Mouse (Mus musculus) Patski (cell line): Measurements from ENCODE around the gene Uaca. TPM values are rescaled to one million over a fixed set of nuclear protein-coding genes. Genes with fewer than 3 reads are reported as not detected.
A peak's percentile ranks its signal among the peaks of the same experiment; 100 is the strongest.

Source experiments
- ATAC-seq: fragments of 100-300 bp; one replicate; pipeline ENCODE4 v1.8.0; 2021
- CTCF ChIA-PET: fragments of 350-600 bp; sonication (Branson Sonifier 250); formaldehyde crosslinking; loops from one replicate; lab custom pipeline; 2022; ENCODE audit warnings: inconsistent platforms; lab: Charles Lee
- POLR2A ChIA-PET: fragments of 350-600 bp; sonication (Branson Sonifier 250); formaldehyde crosslinking; loops from one replicate; lab custom pipeline; 2022; ENCODE audit warnings: antibody characterized with exemption, inconsistent platforms; lab: Charles Lee
- DNase-seq: peaks from one replicate; pipeline ENCODE4 v3.0.0-alpha.2; 2011; ENCODE audit warnings: low read depth, low spot score
- H3K27me3 ChIP-seq: fragments of 371-371 bp; one replicate; pipeline ENCODE4 v1.5.1; 2021
- CTCF ChIP-seq: fragments of 100-300 bp; IDR thresholded peaks from one replicate; pipeline ENCODE4 v1.5.1; 2021
- in situ Hi-C: fragments of 300-500 bp; cut with MboI; formaldehyde crosslinking; loops from 3 replicates; pipeline ENCODE4 v1.11.1; 2018; ENCODE audit warnings: low pct_unique_long_range_greater_than_20kb, mixed read lengths
- polyA plus RNA-seq: library from polyadenylated mRNA; unstranded; gene quantifications from one replicate; pipeline ENCODE4 v1.2.3, GENCODE M21; 2021

Uaca gene
- polyA plus RNA-seq, 1 experiment from 2014 or later = 16.3 TPM

DNA sequence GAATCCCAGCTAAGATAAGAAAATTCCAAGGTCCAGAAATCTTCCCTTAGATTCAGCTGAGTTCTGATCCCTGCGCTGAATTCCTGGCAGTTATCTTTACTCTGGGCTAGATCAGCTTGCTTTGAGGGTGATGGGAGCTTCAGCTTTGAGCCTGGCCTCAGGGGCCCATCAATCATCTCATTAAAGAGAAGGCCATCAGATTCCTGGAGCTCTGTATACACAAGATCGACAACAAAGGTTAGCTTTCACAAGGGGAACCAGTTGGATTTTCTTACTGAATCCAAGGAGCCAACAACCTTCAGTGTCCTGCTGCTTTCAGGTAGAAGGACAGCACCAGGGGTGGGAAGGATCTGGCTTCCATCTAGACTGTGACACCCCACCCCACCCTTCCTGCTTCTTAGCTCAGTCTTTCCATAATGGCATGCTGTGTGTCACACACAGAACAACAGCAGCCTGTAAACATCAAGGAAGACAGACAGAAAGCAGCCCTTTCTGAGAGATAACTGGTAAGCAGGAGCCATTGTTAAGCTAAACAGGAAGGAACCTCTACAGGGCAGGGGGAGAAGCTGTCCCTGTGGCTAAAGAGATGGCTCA lies 6.7 kb upstream of the Uaca start:
- no peak for DNase-seq

DNA sequence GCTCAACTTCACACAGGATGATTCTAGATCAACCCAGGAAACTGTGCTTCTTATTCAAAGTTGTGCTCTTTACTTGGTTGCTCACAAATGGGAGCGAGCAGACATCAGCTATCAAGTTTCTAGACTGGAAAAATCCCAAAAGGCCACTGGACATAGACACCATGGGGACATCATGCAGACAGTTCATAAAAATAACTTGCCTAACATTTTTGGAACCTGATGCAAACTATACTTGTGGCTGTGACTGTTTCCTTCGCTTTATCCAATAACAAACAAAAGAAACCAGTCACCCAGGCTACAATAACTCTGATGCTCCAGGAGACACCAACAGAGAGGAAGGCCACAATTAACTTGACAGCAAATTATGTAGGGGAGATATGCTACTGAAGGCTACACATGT lies 4.1 kb upstream of the Uaca start:
- no peak for ATAC-seq
- no peak for DNase-seq
- in situ Hi-C loops = no loop called here
- CTCF ChIA-PET = no interaction called here
- TF ChIP-seq CTCF = no peak
- POLR2A ChIA-PET = no interaction called here
- peaks cover 2% of the 10 kb centered on the region for H3K27me3 ChIP-seq

More for the DNA sequence above, 6.7 kb upstream of the Uaca start:
- ATAC-seq = no peak
- no peak for TF ChIP-seq CTCF
- POLR2A ChIA-PET = no interaction called here
- in situ Hi-C loops = no loop called here
- H3K27me3 ChIP-seq = peaks cover 3% of the 10 kb centered on the region
- CTCF ChIA-PET = interaction anchor here (1.0 kb wide), 1 partner anchor 85 kb away, joined by 3 read pairs; no protein-coding TSS in a partner anchor

DNA sequence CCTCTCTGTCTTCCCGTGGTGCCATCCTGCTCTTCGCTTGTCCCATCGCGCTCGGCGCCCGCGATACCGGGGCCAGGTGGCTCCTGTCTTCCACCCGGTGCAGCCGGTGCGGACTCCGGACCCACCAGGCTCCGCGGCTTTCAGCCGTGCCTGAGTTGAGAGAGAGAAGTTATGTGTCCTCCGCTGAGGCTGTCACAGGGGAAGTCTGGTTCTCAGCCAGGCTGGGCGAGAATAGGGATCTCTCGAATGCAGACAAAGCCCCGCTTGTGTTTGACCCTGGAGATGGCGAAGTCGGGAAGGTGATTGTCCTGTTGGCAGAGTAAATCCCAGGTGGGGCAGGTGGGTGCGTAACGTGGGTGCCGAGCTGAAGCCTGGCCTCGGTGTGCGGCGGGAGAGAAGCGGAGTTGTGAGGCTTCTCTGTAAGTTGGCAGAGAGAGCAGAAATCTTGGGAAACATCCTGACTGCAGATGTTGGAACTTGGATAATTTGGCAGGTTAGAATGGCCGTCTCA lies 554 bp downstream of the Uaca start:
- CTCF ChIA-PET = interaction anchor here (1.2 kb wide), 1 partner anchor 16 kb away, joined by 4 read pairs; no protein-coding TSS in a partner anchor
- in situ Hi-C loops = no loop called here
- POLR2A ChIA-PET = interaction anchor here (0.8 kb wide), 1 partner anchor 29 kb away, joined by 3 read pairs; no protein-coding TSS in a partner anchor
- H3K27me3 ChIP-seq = no peaks in the 10 kb centered on the region
- TF ChIP-seq CTCF = no peak
- DNase-seq = no peak
- ATAC-seq = peak; percentile 70

DNA sequence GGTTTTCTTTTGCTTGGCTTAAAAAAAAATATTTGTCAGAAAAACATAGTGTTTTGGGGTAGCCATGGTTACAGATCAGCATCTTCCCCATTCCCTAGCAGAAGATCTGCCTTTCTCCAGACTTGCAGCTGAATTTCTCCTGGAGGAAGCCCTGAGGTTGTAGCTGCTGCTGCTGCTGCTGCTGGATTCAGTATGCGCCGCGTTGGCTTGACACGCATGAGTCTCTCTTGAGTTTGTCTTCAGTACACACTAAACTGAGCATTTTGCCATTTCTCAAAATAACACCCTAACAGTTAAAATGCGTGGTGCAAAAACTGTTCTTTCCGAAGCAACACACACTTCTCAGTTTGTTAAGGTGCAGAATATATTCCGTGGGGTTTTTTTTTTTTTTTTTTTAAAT lies 1.7 kb downstream of the Uaca start:
- no peaks in the 10 kb centered on the region for H3K27me3 ChIP-seq
- in situ Hi-C loops = no loop called here
- no peak for TF ChIP-seq CTCF
- CTCF ChIA-PET = no interaction called here
- no peak for ATAC-seq
- no peak for DNase-seq
- POLR2A ChIA-PET = no interaction called here

DNA sequence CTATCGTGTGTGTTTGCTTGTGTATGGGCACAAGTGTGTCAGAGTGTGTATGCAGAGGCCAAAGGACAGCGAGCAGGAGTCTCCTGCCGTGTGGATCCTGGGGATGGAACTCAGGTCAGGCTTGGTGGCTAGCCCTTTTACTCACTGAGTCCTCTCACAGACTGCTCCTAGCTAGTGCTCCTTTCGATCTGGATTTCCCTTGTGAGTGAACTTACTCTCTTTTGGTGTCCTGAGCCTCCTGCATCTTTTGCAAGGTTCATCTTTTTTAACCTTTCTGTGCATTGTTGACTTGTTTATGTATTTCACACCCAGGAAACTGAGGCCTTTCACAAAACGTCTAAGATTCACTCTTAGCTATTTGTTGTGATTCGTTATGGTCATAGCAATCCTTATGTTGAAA lies 2.8 kb downstream of the Uaca start:
- ChIA-PET POLR2A (no interaction called here), CTCF (interaction anchor here (1.3 kb wide), 1 partner anchor 16 kb away, joined by 4 read pairs; no protein-coding TSS in a partner anchor)
- ATAC-seq (no peak), DNase-seq (no peak)
- no peaks in the 10 kb centered on the region for H3K27me3 ChIP-seq
- TF ChIP-seq CTCF = no peak
- in situ Hi-C loops = no loop called here

DNA sequence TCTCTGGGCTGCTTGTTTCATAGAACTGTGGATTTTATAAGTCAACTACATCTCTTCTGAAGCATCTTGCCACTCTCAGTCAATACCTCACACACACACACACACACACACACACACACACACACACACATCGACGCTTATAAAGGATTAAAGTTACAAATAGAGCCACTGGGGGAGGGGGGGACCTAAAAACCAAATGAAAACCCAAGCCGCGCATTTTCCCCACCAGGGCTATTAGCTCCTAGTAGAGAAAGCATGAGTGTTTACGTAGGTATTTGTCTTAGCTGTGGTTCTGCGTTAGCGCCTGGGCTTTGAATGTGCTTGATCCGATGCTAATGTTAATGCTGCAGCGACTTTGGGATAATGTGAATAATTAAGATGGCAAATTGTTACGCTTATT lies 4.7 kb downstream of the Uaca start:
- CTCF ChIA-PET = interaction anchor here (1.1 kb wide), 1 partner anchor 59 kb away, joined by 3 read pairs; no protein-coding TSS in a partner anchor
- POLR2A ChIA-PET = no interaction called here
- in situ Hi-C loops = no loop called here
- ATAC-seq (no peak), DNase-seq (no peak)
- TF ChIP-seq CTCF = no peak
- H3K27me3 ChIP-seq = no peaks in the 10 kb centered on the region

DNA sequence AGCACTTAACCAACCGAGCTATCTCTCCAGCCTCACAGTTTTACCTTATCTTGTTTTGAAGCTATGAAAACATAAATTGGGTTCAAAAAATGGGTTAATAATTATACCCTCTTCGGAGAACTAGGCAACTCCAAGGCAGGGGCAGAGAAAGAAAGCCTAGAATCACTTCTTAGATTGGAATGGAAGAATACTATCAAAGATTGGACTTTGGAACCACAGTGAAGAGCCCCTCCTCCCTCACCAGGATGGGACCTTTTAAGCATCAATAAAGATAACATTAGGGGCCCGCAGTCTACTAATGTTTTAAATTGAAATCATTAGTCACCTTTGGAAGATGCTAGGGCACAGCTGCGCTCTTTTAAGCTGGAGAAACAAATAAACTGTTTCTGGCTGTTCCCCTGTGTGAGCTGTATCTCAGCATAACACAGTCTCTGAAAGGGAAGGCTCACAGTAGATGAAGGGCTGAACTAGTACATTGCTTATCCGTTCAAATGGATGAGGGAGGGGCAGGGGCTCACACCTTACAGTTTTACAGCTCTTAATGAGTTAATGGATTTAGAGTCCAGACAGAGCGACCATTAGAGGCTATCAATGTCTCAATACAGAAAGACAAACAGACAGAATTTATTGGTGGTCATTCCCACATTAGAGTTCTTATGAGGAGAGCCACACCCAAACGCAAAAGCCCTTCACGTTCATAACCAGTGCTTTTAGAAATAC lies 6.5 kb downstream of the Uaca start:
- ChIA-PET CTCF (interaction anchor here (1.0 kb wide), 1 partner anchor 11 kb away, joined by 3 read pairs; no protein-coding TSS in a partner anchor), POLR2A (no interaction called here)
- H3K27me3 ChIP-seq = no peaks in the 10 kb centered on the region
- in situ Hi-C loops = no loop called here
- no peak for ATAC-seq
- no peak for DNase-seq
- no peak for TF ChIP-seq CTCF

DNA sequence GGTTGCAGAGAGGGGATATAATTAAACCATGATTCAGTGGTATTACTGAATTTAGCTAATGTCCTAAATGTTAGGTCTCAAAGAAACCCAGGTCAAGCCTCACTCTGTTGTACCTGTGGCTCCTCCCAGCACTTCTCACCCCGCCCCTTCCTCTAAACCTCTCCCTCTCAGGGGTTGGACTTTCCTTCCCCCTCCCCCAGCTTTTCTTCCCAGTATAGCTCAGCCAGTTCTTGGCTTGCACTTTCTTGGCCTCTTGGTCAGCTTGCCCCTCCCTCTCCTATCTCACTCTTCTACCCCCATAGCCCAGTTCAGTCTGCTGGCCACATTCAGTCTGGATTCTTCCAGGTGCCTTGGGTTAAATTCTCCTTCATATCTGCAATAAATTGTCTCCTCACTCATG lies 7.4 kb downstream of the Uaca start:
- in situ Hi-C loops = no loop called here
- ChIA-PET POLR2A (no interaction called here), CTCF (interaction anchor here (1.0 kb wide), 1 partner anchor 8 kb away, joined by 3 read pairs; no protein-coding TSS in a partner anchor)
- no peak for DNase-seq
- no peak for ATAC-seq
- no peak for TF ChIP-seq CTCF
- H3K27me3 ChIP-seq = no peaks in the 10 kb centered on the region

DNA sequence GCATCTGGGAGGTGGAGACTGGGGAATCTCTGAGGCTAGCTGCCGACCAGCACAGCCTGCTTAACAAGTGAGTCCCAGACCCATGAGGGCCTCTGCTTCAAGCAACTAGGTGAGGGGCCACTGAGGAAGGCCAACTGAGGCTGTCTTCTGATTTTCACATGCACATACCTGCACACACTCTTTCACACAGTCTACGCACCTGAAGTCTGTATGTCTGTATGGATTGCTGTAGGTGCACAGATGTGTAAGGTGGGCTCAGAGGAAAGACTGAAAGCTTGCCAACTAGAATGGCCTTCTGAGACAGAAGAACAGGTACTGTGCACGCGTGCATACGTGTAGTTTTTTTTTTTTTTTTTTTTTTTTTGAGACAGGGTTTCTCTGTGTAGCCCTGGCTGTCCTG lies 8.0 kb downstream of the Uaca start:
- no peaks in the 10 kb centered on the region for H3K27me3 ChIP-seq
- DNase-seq (no peak), ATAC-seq (no peak)
- in situ Hi-C loops = no loop called here
- CTCF ChIA-PET = interaction anchor here (1.0 to 1.5 kb wide), 2 partner anchors 7 to 19 kb away, joined by 3 to 5 read pairs; no protein-coding TSS in a partner anchor
- POLR2A ChIA-PET = no interaction called here
- TF ChIP-seq CTCF = no peak

DNA sequence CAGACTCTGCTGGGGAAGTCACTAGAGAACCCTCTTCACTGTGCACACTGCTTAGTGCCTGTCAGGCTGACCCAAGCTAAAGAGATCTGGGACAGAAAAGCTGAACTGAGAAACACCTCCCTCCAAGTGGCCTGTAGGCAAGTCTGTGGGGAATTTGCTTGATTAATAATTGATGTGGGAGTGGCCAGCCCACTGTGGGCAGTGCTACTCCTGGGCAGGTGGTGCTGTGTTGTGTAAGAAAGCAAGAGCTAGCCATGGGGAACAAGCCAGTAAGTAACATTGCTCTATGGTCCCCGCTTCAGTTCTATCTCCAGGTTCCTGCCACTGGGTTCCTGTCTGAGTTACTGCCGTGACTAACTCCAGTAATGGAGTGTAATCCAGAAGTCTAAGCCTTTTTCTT lies 11.7 kb downstream of the Uaca start:
- H3K27me3 ChIP-seq = no peaks in the 10 kb centered on the region
- DNase-seq = no peak
- CTCF ChIA-PET = no interaction called here
- no peak for ATAC-seq
- TF ChIP-seq CTCF = no peak
- in situ Hi-C loops = no loop called here
- POLR2A ChIA-PET = interaction anchor here (0.6 kb wide), 1 partner anchor 15 kb away, joined by 3 read pairs; no protein-coding TSS in a partner anchor

DNA sequence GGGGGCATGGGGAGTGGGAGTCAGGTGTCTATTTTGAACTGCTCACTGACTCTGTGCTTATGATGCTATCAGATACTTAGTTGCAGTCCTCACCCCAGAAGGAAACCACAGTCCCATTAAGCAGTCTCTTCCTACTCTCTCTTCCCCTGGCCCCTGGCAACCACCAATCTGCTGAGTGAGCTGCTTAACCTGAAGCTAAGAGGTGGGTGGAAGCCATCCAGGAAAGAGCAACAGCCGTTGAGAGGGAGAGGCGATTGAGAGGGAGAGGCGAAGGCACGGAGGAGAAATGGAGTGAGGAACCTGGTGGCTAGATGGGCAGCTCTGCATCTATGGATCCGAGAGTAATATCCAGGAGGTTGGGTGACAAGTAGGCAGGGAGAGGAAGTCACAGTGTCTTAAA lies 13.7 kb downstream of the Uaca start:
- in situ Hi-C loops = no loop called here
- DNase-seq = no peak
- ATAC-seq = no peak
- no peak for TF ChIP-seq CTCF
- no peaks in the 10 kb centered on the region for H3K27me3 ChIP-seq
- POLR2A ChIA-PET = no interaction called here
- CTCF ChIA-PET = no interaction called here
